Mouse (Mus musculus): Measurements from ENCODE around the gene H2-D1. TPM values are rescaled to one million over a fixed set of nuclear protein-coding genes. Genes with fewer than 3 reads are reported as not detected.

Gene H2-D1
- polyA plus RNA-seq, 1 experiment, result 38.3 TPM

DNA sequence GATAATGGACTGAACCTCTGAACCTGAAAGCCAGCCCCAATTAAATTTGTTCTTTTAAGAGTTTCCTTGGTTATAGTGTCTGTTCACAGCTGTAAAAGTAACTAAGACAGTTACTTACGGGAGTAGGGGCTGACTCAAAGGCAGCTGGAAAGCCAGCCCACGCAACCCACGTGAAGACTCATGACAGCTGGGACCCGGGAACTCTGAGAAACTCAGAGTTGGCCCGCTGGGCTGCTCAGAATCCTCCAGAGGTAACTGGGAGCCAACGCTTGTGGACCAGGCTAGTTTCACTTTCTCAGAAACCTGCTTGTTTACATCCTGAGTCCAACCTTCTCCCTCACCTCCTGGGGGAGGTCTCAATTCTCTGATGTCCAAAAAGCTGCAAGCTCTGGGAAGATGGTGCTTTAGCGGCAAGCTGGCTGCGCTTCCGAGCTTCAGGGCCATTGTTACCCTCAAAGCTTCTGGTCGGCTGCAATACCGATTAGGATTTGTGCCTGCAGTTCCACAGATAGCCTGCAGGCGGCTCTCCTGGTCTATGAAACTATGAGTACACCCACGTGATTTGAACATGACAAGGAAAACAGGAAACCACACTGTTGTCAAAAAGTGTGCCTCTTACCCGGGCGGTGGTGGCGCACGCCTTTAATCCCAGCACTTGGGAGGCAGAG is 4.6 kb upstream of the H2-D1 start:
- Histone ChIP-seq H3K4me2 (ENCODE audit: low read depth) (peak overlapping the region; percentile 76), H3K36me3 (ENCODE audit: control insufficient read depth, insufficient read depth) (no peaks in the 10 kb centered on the region), H3K4me3 (peak overlapping the region; percentile 20), H3K79me2 (ENCODE audit: control insufficient read depth, insufficient read depth) (no peaks in the 10 kb centered on the region), H3K27me3 (ENCODE audit: control insufficient read depth, insufficient read depth, insufficient read length) (no peaks in the 10 kb centered on the region), H3ac (ENCODE audit: control insufficient read depth, insufficient read length) (no peak overlapping the region)
- TF ChIP-seq TCF3 (IDR thresholded peaks at IDR 0.05; ENCODE audit: insufficient read length, low read depth) (no peak), TCF12 (IDR thresholded peaks at IDR 0.05; ENCODE audit: insufficient read depth, poor library complexity, severe bottlenecking) (peak; percentile 47), MYOG (IDR thresholded peaks at IDR 0.05; ENCODE audit: control insufficient read depth in 1 of 3, insufficient read depth in 1 of 3, insufficient read length in 2 of 3, low read depth in 2 of 3) (peak in 1 of 3 experiments; percentile 37), REST (IDR thresholded peaks at IDR 0.05; ENCODE audit: insufficient read depth, insufficient read length) (no peak), MYOD1 (IDR thresholded peaks at IDR 0.05; ENCODE audit: control insufficient read depth in 1 of 3, insufficient read length in 2 of 3, low read depth in 2 of 3) (peak; percentile 25 to 85 (median 73)), SRF (IDR thresholded peaks at IDR 0.05; ENCODE audit: control insufficient read depth, insufficient read length, low read depth) (no peak), CEBPB (IDR thresholded peaks at IDR 0.05; ENCODE audit: insufficient read depth, poor library complexity, severe bottlenecking) (no peak), USF1 (IDR thresholded peaks at IDR 0.05; ENCODE audit: low read depth) (peak; percentile 96)

GRCm38 (mm10) chr17:35258492-35259478 is 3.7 kb upstream of the H2-D1 start:
- H3K36me3 ChIP-seq (ENCODE audit: control insufficient read depth, insufficient read depth), result no peaks in the 10 kb centered on the region
- no peaks in the 10 kb centered on the region for H3K27me3 ChIP-seq (ENCODE audit: control insufficient read depth, insufficient read depth, insufficient read length)
- H3K79me2 ChIP-seq (ENCODE audit: control insufficient read depth, insufficient read depth), result no peaks in the 10 kb centered on the region
- no peak overlapping the region for H3ac ChIP-seq (ENCODE audit: control insufficient read depth, insufficient read length)
- peak overlapping the region; percentile 76 for H3K4me2 ChIP-seq (ENCODE audit: low read depth)
- no peak for TF ChIP-seq E2F4 (IDR thresholded peaks at IDR 0.05; ENCODE audit: insufficient read depth)
- H3K4me3 ChIP-seq, result peak overlapping the region; percentile 20

DNA sequence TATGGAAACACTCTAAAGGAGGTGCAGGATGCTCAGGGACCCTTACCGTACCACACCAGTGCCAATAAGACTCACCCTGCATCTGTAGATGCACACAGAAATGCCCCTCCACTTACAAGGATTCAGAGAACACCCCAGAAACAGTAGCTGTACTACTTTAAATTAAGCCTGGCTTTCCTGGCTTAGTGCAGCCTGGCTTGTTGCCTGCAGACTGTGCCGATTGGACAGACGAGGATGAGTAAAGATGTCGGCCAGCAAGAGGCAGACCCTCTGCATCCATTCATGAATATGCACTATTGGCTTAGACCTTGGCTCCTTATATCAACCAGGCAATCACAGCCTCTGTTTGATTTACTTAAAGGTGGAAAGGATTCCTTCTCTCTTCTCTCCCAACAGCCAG is 2.9 kb upstream of the H2-D1 start:
- H3K36me3 ChIP-seq (ENCODE audit: control insufficient read depth, insufficient read depth), result no peaks in the 10 kb centered on the region
- TF ChIP-seq MAX (IDR thresholded peaks at IDR 0.05; ENCODE audit: low read depth) (no peak), POLR2A (IDR thresholded peaks at IDR 0.05; ENCODE audit: insufficient read length, low read depth) (no peak), POLR2AphosphoS2 (IDR thresholded peaks at IDR 0.05; ENCODE audit: insufficient read length, low read depth) (no peak), TCF3 (IDR thresholded peaks at IDR 0.05; ENCODE audit: insufficient read length, low read depth) (no peak), TCF12 (IDR thresholded peaks at IDR 0.05; ENCODE audit: insufficient read depth, poor library complexity, severe bottlenecking) (no peak), MYOD1 (IDR thresholded peaks at IDR 0.05; ENCODE audit: control insufficient read depth in 1 of 3, insufficient read length in 2 of 3, low read depth in 2 of 3) (no peak), E2F4 (IDR thresholded peaks at IDR 0.05; ENCODE audit: insufficient read depth) (no peak), USF1 (IDR thresholded peaks at IDR 0.05; ENCODE audit: low read depth) (no peak), MYOG (IDR thresholded peaks at IDR 0.05; ENCODE audit: control insufficient read depth in 1 of 3, insufficient read depth in 1 of 3, insufficient read length in 2 of 3, low read depth in 2 of 3) (no peak), REST (IDR thresholded peaks at IDR 0.05; ENCODE audit: insufficient read depth, insufficient read length) (no peak), SRF (IDR thresholded peaks at IDR 0.05; ENCODE audit: control insufficient read depth, insufficient read length, low read depth) (no peak), CEBPB (IDR thresholded peaks at IDR 0.05; ENCODE audit: insufficient read depth, poor library complexity, severe bottlenecking) (no peak)

DNA sequence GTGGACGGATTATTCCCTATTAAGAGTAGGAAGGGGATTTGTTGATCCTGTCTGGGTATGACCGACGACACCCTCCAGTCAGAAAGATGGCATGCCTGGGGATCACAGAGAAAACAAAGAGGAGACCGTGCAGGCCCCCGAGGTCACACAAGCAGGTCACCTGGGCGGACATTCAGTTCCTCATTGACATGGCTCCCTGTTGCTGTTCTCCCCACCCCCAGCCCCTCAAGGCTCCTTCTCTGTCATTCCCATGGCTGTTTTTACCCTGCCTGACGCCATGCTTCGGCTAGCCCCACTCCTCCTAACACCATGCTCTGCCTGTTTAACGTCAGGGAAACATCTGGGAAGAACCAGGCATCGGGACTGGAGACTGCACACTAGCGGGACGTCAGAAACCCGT is 879 bp upstream of the H2-D1 start:
- no peak overlapping the region for H3ac ChIP-seq (ENCODE audit: control insufficient read depth, insufficient read length)
- no peak overlapping the region for H3K4me3 ChIP-seq
- H3K27me3 ChIP-seq (ENCODE audit: control insufficient read depth, insufficient read depth, insufficient read length), result no peaks in the 10 kb centered on the region
- no peak overlapping the region for H3K4me2 ChIP-seq (ENCODE audit: low read depth)
- TF ChIP-seq POLR2A (IDR thresholded peaks at IDR 0.05; ENCODE audit: insufficient read length, low read depth) (no peak), POLR2AphosphoS2 (IDR thresholded peaks at IDR 0.05; ENCODE audit: insufficient read length, low read depth) (no peak), TCF3 (IDR thresholded peaks at IDR 0.05; ENCODE audit: insufficient read length, low read depth) (no peak), REST (IDR thresholded peaks at IDR 0.05; ENCODE audit: insufficient read depth, insufficient read length) (no peak), TCF12 (IDR thresholded peaks at IDR 0.05; ENCODE audit: insufficient read depth, poor library complexity, severe bottlenecking) (no peak), E2F4 (IDR thresholded peaks at IDR 0.05; ENCODE audit: insufficient read depth) (no peak), MYOG (IDR thresholded peaks at IDR 0.05; ENCODE audit: control insufficient read depth in 1 of 3, insufficient read depth in 1 of 3, insufficient read length in 2 of 3, low read depth in 2 of 3) (no peak), MYOD1 (IDR thresholded peaks at IDR 0.05; ENCODE audit: control insufficient read depth in 1 of 3, insufficient read length in 2 of 3, low read depth in 2 of 3) (no peak), CEBPB (IDR thresholded peaks at IDR 0.05; ENCODE audit: insufficient read depth, poor library complexity, severe bottlenecking) (no peak), SRF (IDR thresholded peaks at IDR 0.05; ENCODE audit: control insufficient read depth, insufficient read length, low read depth) (no peak), MAX (IDR thresholded peaks at IDR 0.05; ENCODE audit: low read depth) (no peak), USF1 (IDR thresholded peaks at IDR 0.05; ENCODE audit: low read depth) (no peak)
- no peaks in the 10 kb centered on the region for H3K36me3 ChIP-seq (ENCODE audit: control insufficient read depth, insufficient read depth)
- H3K79me2 ChIP-seq (ENCODE audit: control insufficient read depth, insufficient read depth), result no peaks in the 10 kb centered on the region

More for the DNA sequence above, 2.9 kb upstream of the H2-D1 start:
- H3K27me3 ChIP-seq (ENCODE audit: control insufficient read depth, insufficient read depth, insufficient read length), result no peaks in the 10 kb centered on the region
- no peak overlapping the region for H3K4me2 ChIP-seq (ENCODE audit: low read depth)
- H3K4me3 ChIP-seq, result no peak overlapping the region
- H3K79me2 ChIP-seq (ENCODE audit: control insufficient read depth, insufficient read depth), result no peaks in the 10 kb centered on the region
- no peak overlapping the region for H3ac ChIP-seq (ENCODE audit: control insufficient read depth, insufficient read length)

Data from myocyte (in vitro differentiated cells).